In the genomic region with DNA sequence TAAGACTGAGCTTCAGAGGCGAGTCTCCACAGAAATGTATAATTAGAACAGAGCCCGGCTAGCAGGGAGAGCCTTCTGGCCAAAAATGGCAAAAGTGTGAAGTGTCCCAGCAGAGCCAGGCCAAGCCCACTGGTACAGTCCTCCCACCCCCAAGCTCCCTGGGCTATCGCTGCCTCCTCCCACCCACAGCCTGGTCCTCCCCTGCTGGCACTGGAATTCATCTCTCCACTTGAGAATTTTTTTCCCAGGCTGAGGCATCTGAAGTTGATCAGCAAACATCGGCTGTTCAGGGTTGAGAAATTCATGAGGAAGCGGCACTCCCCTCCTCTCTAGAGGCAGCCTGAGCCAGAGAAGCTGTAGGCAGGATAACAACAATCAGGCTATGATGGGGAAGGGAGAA, we compare ENCODE assay signal across 13 mouse cellular contexts. TPM values are rescaled to one million over a fixed set of nuclear protein-coding genes. Genes with fewer than 3 reads are reported as not detected.
DNase-seq lines count a peak whose midpoint lies in the region; ATAC-seq and TF ChIP-seq lines count a peak whose summit lies in the region.
"Had no signal": no experiment of that assay in that cellular context is flagged by ENCODE, and none has a peak within 500 bp of the region (broad histone marks: within the 10 kb centered on the region; RNA-seq: fewer than 3 reads in every experiment).

No protein-coding gene starts in this region.

- WGBS in forebrain, postnatal 0 days: 63% methylated on average over 5 of the region's 5 CpGs
- 80% methylated on average over 5 of the region's 5 CpGs for WGBS in forebrain, embryonic 12.5 days

- H3K4me1 ChIP-seq in forebrain, postnatal 0 days (ENCODE audit: insufficient read depth): no peaks in the 10 kb centered on the region
- H3K4me1 ChIP-seq in forebrain, embryonic 12.5 days: peaks cover 5% of the 10 kb centered on the region; the same call in 1 of the 2 replicates
- H3K4me1 ChIP-seq: forebrain, embryonic 15.5 days had no signal

- no peak overlapping the region for H3K4me2 ChIP-seq in forebrain, postnatal 0 days (ENCODE audit: low read depth)
- no peak overlapping the region for H3K4me2 ChIP-seq in forebrain, embryonic 12.5 days
- H3K4me2 ChIP-seq: forebrain, embryonic 15.5 days; limb, embryonic 15.5 days had no signal

- H3K9me3 ChIP-seq in forebrain, postnatal 0 days (ENCODE audit: low read length): no peaks in the 10 kb centered on the region
- H3K9me3 ChIP-seq in forebrain, embryonic 12.5 days: no peaks in the 10 kb centered on the region
- H3K9me3 ChIP-seq: forebrain, embryonic 15.5 days; limb, embryonic 15.5 days had no signal

- intact Hi-C loops in left cerebral cortex, postnatal 25 days (cut with DNase I): loop anchor here (10.0 kb wide), 1 partner anchor 106 kb away; no protein-coding TSS in a partner anchor

- H3K4me3 ChIP-seq in forebrain, postnatal 0 days (ENCODE audit: low read depth, low read length): no peak overlapping the region
- H3K4me3 ChIP-seq in forebrain, embryonic 12.5 days (replicated peaks): no peak overlapping the region
- H3K4me3 ChIP-seq: forebrain, embryonic 15.5 days; limb, embryonic 15.5 days had no signal

- peak overlapping the region; percentile 21; the same call in 1 of the 2 replicates for H3K27ac ChIP-seq in forebrain, postnatal 0 days (ENCODE audit: low read depth, low read length)
- H3K27ac ChIP-seq in forebrain, embryonic 12.5 days: no peak overlapping the region
- H3K27ac ChIP-seq: forebrain, embryonic 15.5 days; limb, embryonic 15.5 days had no signal

- no peak for TF ChIP-seq CTCF in forebrain, postnatal 0 days (IDR thresholded peaks at IDR 0.05; ENCODE audit: low read depth)

- H3K27me3 ChIP-seq in forebrain, postnatal 0 days (ENCODE audit: insufficient read depth, low read length): no peaks in the 10 kb centered on the region
- no peaks in the 10 kb centered on the region for H3K27me3 ChIP-seq in forebrain, embryonic 12.5 days
- H3K27me3 ChIP-seq: forebrain, embryonic 15.5 days; limb, embryonic 15.5 days had no signal

- peak; percentile 30; the same call in 1 of the 2 replicates for ATAC-seq in forebrain, postnatal 0 days
- ATAC-seq in forebrain, embryonic 12.5 days (ENCODE audit: low FRiP score): no peak
- ATAC-seq: forebrain, embryonic 15.5 days had no signal

- H3K36me3 ChIP-seq in forebrain, postnatal 0 days (ENCODE audit: insufficient read depth): peaks cover 20% of the 10 kb centered on the region
- H3K36me3 ChIP-seq in forebrain, embryonic 12.5 days (replicated peaks): peaks cover 53% of the 10 kb centered on the region

- DNase-seq in forebrain, postnatal 0 days: peak; percentile 38
- peak; percentile 59 for DNase-seq in testis, postnatal 14 days (ENCODE audit: low spot score)
- no peak for DNase-seq in testis, postnatal 10 days (ENCODE audit: low spot score)
- peak; percentile 16 to 73 for DNase-seq in left cerebral cortex, postnatal 25 days (ENCODE audit: low spot score in 2 of 2)
- DNase-seq in thymus, postnatal 10 days (ENCODE audit: low spot score in 2 of 2): no peak
- no peak for DNase-seq in cerebellum, postnatal 14 days
- DNase-seq in MN1 (ENCODE audit: low spot score): no peak
- DNase-seq: cerebellum, adult 11 months; kidney, adult 2 months; spleen, adult 18-20 months had no signal

- no peak overlapping the region for H3K9ac ChIP-seq in forebrain, postnatal 0 days
- H3K9ac ChIP-seq in forebrain, embryonic 12.5 days: no peak overlapping the region
- H3K9ac ChIP-seq: forebrain, embryonic 15.5 days; limb, embryonic 15.5 days had no signal

RNA-seq across cellular contexts. Expression of a gene that starts 25.3 kb away (rescaled TPM):
- total RNA-seq in forebrain, postnatal 0 days (2014; rRNA removed): 137 and 145 TPM in 2 replicates
- polyA plus RNA-seq in forebrain, postnatal 0 days (2015; fragmentation: Nextera tagmentation; extraction: Ambion mirVana): 165 and 231 TPM in 2 replicates
- polyA plus RNA-seq in forebrain, embryonic 12.5 days (2016; fragmentation: Nextera tagmentation; extraction: Ambion mirVana): 54.1 and 60.4 TPM in 2 replicates
- total RNA-seq in left cerebral cortex, postnatal 25 days (2021): 100 to 1,000 TPM; 292 to 312 TPM

RNA-seq across cellular contexts. Expression of a gene that starts 34.2 kb away (rescaled TPM):
- 16.3 and 25.0 TPM in 2 replicates for total RNA-seq in forebrain, postnatal 0 days (2014; rRNA removed)
- polyA plus RNA-seq in forebrain, postnatal 0 days (2015; fragmentation: Nextera tagmentation; extraction: Ambion mirVana): 6.7 and 11.2 TPM in 2 replicates
- polyA plus RNA-seq in forebrain, embryonic 12.5 days (2016; fragmentation: Nextera tagmentation; extraction: Ambion mirVana): 22.3 and 24.5 TPM in 2 replicates
- 10 to 100 TPM; 14.9 to 17.4 TPM for total RNA-seq in left cerebral cortex, postnatal 25 days (2021)

Comparison
In these comparisons a context has a peak if more than half of its experiments do, and no peak if none do; other contexts are left out.
1. DNase-seq: peak in forebrain, postnatal 0 days (single experiment), testis, postnatal 14 days (single experiment) and left cerebral cortex, postnatal 25 days (2 of 2); none in testis, postnatal 10 days (single experiment), thymus, postnatal 10 days (0 of 2), cerebellum, postnatal 14 days (0 of 2) and MN1 (single experiment).